Mouse (Mus musculus) forebrain, embryonic 16.5 days (tissue): ENCODE measurements around the gene Kdelr3. TPM values are rescaled to one million over a fixed set of nuclear protein-coding genes. Genes with fewer than 3 reads are reported as not detected.

Experiments used
- ATAC-seq: fragments of 200-750 bp; cut with Nextera tagmentation; 2 replicates; pipeline ENCODE4 v1.8.0; 2017; ENCODE audit warnings: mild to moderate bottlenecking, moderate library complexity
- H3K27ac ChIP-seq: fragments of 300-500 bp; sonication (generic); 2 replicates; pipeline ENCODE4 v1.5.1; 2014; ENCODE audit warnings: low read length, control low read depth
- H3K27me3 ChIP-seq: fragments of 300-500 bp; sonication (generic); replicated peaks from 2 replicates; pipeline ENCODE4 v1.6.1; 2014; ENCODE audit warnings: low read length; ENCODE audit not compliant: control insufficient read depth, insufficient read depth
- H3K36me3 ChIP-seq: fragments of 300-500 bp; sonication (generic); 2 replicates; pipeline ENCODE4 v1.6.1; 2014; ENCODE audit not compliant: control insufficient read depth, insufficient read depth
- H3K4me1 ChIP-seq: fragments of 300-500 bp; sonication (generic); replicated peaks from 2 replicates; pipeline ENCODE4 v1.6.1; 2014; ENCODE audit warnings: low read length; ENCODE audit not compliant: control insufficient read depth, insufficient read depth
- H3K4me2 ChIP-seq: fragments of 300-500 bp; sonication (generic); 2 replicates; pipeline ENCODE4 v1.6.1; 2014; ENCODE audit warnings: mild to moderate bottlenecking, low read length, control low read depth
- H3K4me3 ChIP-seq: fragments of 300-500 bp; sonication (generic); replicated peaks from 2 replicates; pipeline ENCODE4 v1.5.1; 2014; ENCODE audit warnings: mild to moderate bottlenecking, low read length, control low read depth
- H3K9ac ChIP-seq: fragments of 300-500 bp; sonication (generic); replicated peaks from 2 replicates; pipeline ENCODE4 v1.6.1; 2014; ENCODE audit warnings: low read depth, low read length, control low read depth
- H3K9me3 ChIP-seq: fragments of 300-500 bp; sonication (generic); 2 replicates; pipeline ENCODE4 v1.6.1; 2016; ENCODE audit warnings: low read length; ENCODE audit not compliant: control insufficient read depth
- WGBS: fragments of 180-500 bp; shearing (Covaris S2); extraction: QIAGEN DNeasy Blood & Tissue Kit; methylation state at CpG from one replicate; pipeline ENCODE4 v1.1.7; 2014; 5-methylcytosine and 5-hydroxymethylcytosine counted together
- microRNA-seq: library from miRNA; unstranded; fragments of <30 nt; microRNA quantifications from one replicate; pipeline ENCODE4, GENCODE M21; 2017
- polyA plus RNA-seq: library from polyadenylated mRNA; unstranded; fragments of >200 nt; fragmentation: Nextera tagmentation; extraction: Ambion mirVana; gene quantifications from 2 replicates; pipeline ENCODE4 v1.2.1, GENCODE M21; 2015

The Kdelr3 gene
- polyA plus RNA-seq, 1 experiment from 2014 or later: 4.8 TPM

- Histone ChIP-seq H3K4me1 (peaks cover 24% of the 10 kb centered on the region), H3K4me3 (peak overlapping the region; percentile 91), H3K9ac (peak overlapping the region; percentile 66), H3K27me3 (no peaks in the 10 kb centered on the region), H3K27ac (peak overlapping the region; percentile 98), H3K9me3 (no peaks in the 10 kb centered on the region), H3K4me2 (peak overlapping the region; percentile 69), H3K36me3 (peaks cover 15% of the 10 kb centered on the region)
- ATAC-seq: no peak; the same call in 1 of the 2 replicates
- 81% methylated on average over 17 of the region's 17 CpGs for WGBS
Observed at GRCm38 (mm10) chr15:79547289-79547820, 31.1 kb downstream of the Kdelr3 start.

- no peak overlapping the region for H3K9ac ChIP-seq
- H3K4me1 ChIP-seq: peaks cover 22% of the 10 kb centered on the region
- H3K27ac ChIP-seq: no peak overlapping the region
- no peak overlapping the region for H3K4me3 ChIP-seq
- H3K9me3 ChIP-seq: no peaks in the 10 kb centered on the region
- H3K4me2 ChIP-seq: no peak overlapping the region
- 100% methylated on average over 2 of the region's 2 CpGs for WGBS
- no peaks in the 10 kb centered on the region for H3K27me3 ChIP-seq
- peaks cover 6% of the 10 kb centered on the region for H3K36me3 ChIP-seq
- no peak for ATAC-seq
Observed at GRCm38 (mm10) chr15:79548226-79548625, 32.0 kb downstream of the Kdelr3 start.

- Histone ChIP-seq H3K4me3 (no peak overlapping the region), H3K36me3 (no peaks in the 10 kb centered on the region), H3K9ac (no peak overlapping the region), H3K4me1 (no peaks in the 10 kb centered on the region; the same call in 1 of the 2 replicates), H3K27me3 (no peaks in the 10 kb centered on the region), H3K4me2 (no peak overlapping the region), H3K27ac (no peak overlapping the region), H3K9me3 (no peaks in the 10 kb centered on the region)
- no peak for ATAC-seq
- 86% methylated on average over 5 of the region's 5 CpGs for WGBS
Observed at GRCm38 (mm10) chr15:79552566-79552965, 36.4 kb downstream of the Kdelr3 start.

- no peaks in the 10 kb centered on the region for H3K9me3 ChIP-seq
- H3K4me1 ChIP-seq: no peaks in the 10 kb centered on the region
- H3K27ac ChIP-seq: no peak overlapping the region
- H3K9ac ChIP-seq: no peak overlapping the region
- no peak overlapping the region for H3K4me2 ChIP-seq
- no peak overlapping the region for H3K4me3 ChIP-seq
- H3K27me3 ChIP-seq: no peaks in the 10 kb centered on the region
- 66% methylated on average over 3 of the region's 3 CpGs for WGBS
- ATAC-seq: no peak
- no peaks in the 10 kb centered on the region for H3K36me3 ChIP-seq
Observed at GRCm38 (mm10) chr15:79559649-79560048, 43.4 kb downstream of the Kdelr3 start.

- H3K4me1 ChIP-seq: no peaks in the 10 kb centered on the region
- WGBS: 82% methylated on average over 9 of the region's 9 CpGs
- no peak overlapping the region for H3K27ac ChIP-seq
Observed at GRCm38 (mm10) chr15:79562417-79562816, 46.2 kb downstream of the Kdelr3 start.

GRCm38 (mm10) chr15:79575543-79576222, 59.5 kb downstream of the Kdelr3 start:
- WGBS: 68% methylated on average over 1 of the region's 1 CpGs
- ATAC-seq: no peak
- Histone ChIP-seq H3K27ac (no peak overlapping the region), H3K4me1 (no peaks in the 10 kb centered on the region), H3K27me3 (no peaks in the 10 kb centered on the region), H3K4me3 (no peak overlapping the region), H3K9me3 (no peaks in the 10 kb centered on the region), H3K9ac (no peak overlapping the region), H3K4me2 (no peak overlapping the region), H3K36me3 (no peaks in the 10 kb centered on the region)

More at GRCm38 (mm10) chr15:79562417-79562816, 46.2 kb downstream of the Kdelr3 start:
- Histone ChIP-seq H3K27me3 (no peaks in the 10 kb centered on the region), H3K9ac (no peak overlapping the region), H3K4me3 (no peak overlapping the region), H3K4me2 (no peak overlapping the region), H3K9me3 (no peaks in the 10 kb centered on the region), H3K36me3 (no peaks in the 10 kb centered on the region)
- no peak for ATAC-seq

DNA sequence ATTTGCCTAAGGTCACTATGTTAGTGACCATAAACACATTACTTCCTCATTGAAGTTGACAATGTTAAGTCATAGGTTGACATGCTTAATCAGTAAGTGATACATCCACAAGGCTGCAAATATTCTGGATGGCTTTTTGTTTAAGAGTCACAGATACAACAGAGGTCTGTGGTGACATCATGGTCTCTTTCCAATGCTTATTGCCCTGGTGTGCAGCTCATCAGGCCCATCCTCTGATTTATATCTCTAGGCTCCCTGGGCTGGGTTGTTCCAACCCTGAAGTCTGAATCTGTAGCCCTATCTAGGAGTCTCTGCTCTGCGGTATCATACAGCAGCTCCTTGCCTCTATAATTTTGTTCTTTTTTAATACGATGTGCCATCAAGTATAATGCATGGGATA, 60.7 kb downstream of the Kdelr3 start:
- Histone ChIP-seq H3K27me3 (no peaks in the 10 kb centered on the region), H3K9ac (no peak overlapping the region), H3K4me3 (no peak overlapping the region), H3K36me3 (no peaks in the 10 kb centered on the region), H3K9me3 (no peaks in the 10 kb centered on the region), H3K4me1 (no peaks in the 10 kb centered on the region), H3K27ac (no peak overlapping the region), H3K4me2 (no peak overlapping the region)
- ATAC-seq: no peak
- 77% methylated on average over 2 of the region's 2 CpGs for WGBS

Small RNA genes lying within 50 kb of the gene (microRNA-seq; reads per million reads assigned to microRNA genes)
- not detected for gene Gm44302

Other genes starting within 250 kb of the Kdelr3 start
- gene Baiap2l2, start 230.9 kb upstream of the Kdelr3 start, polyA plus RNA-seq: 2.0 and 3.0 TPM in 2 replicates
- 26.4 and 31.0 TPM in 2 replicates for gene Pla2g6, start 188.0 kb upstream of the Kdelr3 start, polyA plus RNA-seq
- gene Maff, start 169.8 kb upstream of the Kdelr3 start, polyA plus RNA-seq: 0.97 and 1.1 TPM in 2 replicates
- gene Tmem184b, start 112.8 kb upstream of the Kdelr3 start, polyA plus RNA-seq: 43.4 and 44.0 TPM in 2 replicates
- 234 and 240 TPM in 2 replicates for gene Csnk1e, start 60.8 kb upstream of the Kdelr3 start, polyA plus RNA-seq
- 0.11 and 0.43 TPM in 2 replicates for gene Kcnj4, start 11.2 kb upstream of the Kdelr3 start, polyA plus RNA-seq
- 60.2 and 63.3 TPM in 2 replicates for gene Ddx17, start 30.3 kb downstream of the Kdelr3 start, polyA plus RNA-seq
- gene Dmc1, start 88.7 kb downstream of the Kdelr3 start, polyA plus RNA-seq: 0.84 and 0.94 TPM in 2 replicates
- gene Fam227a, start 142.5 kb downstream of the Kdelr3 start, polyA plus RNA-seq: 3.9 and 4.5 TPM in 2 replicates
- 116 and 117 TPM in 2 replicates for gene Cby1, start 142.8 kb downstream of the Kdelr3 start, polyA plus RNA-seq
- 249 and 262 TPM in 2 replicates for gene Tomm22, start 154.4 kb downstream of the Kdelr3 start, polyA plus RNA-seq
- gene Josd1, start 171.5 kb downstream of the Kdelr3 start, polyA plus RNA-seq: 24.5 and 25.2 TPM in 2 replicates
- 55.7 and 56.5 TPM in 2 replicates for gene Gtpbp1, start 174.4 kb downstream of the Kdelr3 start, polyA plus RNA-seq
- 8.9 and 9.9 TPM in 2 replicates for gene Sun2, start 226.1 kb downstream of the Kdelr3 start, polyA plus RNA-seq